Mouse (Mus musculus) midbrain, postnatal 0 days (tissue): Measurements from ENCODE around the gene Abhd16a. TPM values are rescaled to one million over a fixed set of nuclear protein-coding genes. Genes with fewer than 3 reads are reported as not detected.

ENCODE experiments used
- ATAC-seq: fragments of 200-750 bp; cut with Nextera tagmentation; 2 replicates; pipeline ENCODE4 v1.8.0; 2017; ENCODE audit warnings: moderate number of reproducible peaks, mild to moderate bottlenecking, moderate TSS enrichment, moderate library complexity; ENCODE audit not compliant: low FRiP score
- DNase-seq: peaks from one replicate; pipeline ENCODE4 v3.0.0-alpha.2; 2015; ENCODE audit warnings: low spot score
- H3K27ac ChIP-seq: fragments of 300-500 bp; sonication (generic); 2 replicates; pipeline ENCODE4 v1.5.1; 2014; ENCODE audit warnings: low read depth, mild to moderate bottlenecking, low read length, mixed read lengths
- H3K27me3 ChIP-seq: fragments of 300-500 bp; sonication (generic); 2 replicates; pipeline ENCODE4 v1.6.1; 2014; ENCODE audit warnings: low read length, control low read depth, mixed read lengths; ENCODE audit not compliant: insufficient read depth
- H3K36me3 ChIP-seq: fragments of 300-500 bp; sonication (generic); 2 replicates; pipeline ENCODE4 v1.6.1; 2014; ENCODE audit warnings: low read length, control low read depth, mixed read lengths; ENCODE audit not compliant: insufficient read depth
- H3K4me1 ChIP-seq: fragments of 300-500 bp; sonication (generic); 2 replicates; pipeline ENCODE4 v1.6.1; 2014; ENCODE audit warnings: mild to moderate bottlenecking, control low read depth, antibody characterized with exemption, low read length, mixed read lengths; ENCODE audit not compliant: insufficient read depth
- H3K4me2 ChIP-seq: fragments of 300-500 bp; sonication (generic); 2 replicates; pipeline ENCODE4 v1.6.1; 2014; ENCODE audit warnings: low read depth, mild to moderate bottlenecking, low read length, mixed read lengths; ENCODE audit not compliant: poor library complexity, severe bottlenecking
- H3K4me3 ChIP-seq: fragments of 300-500 bp; sonication (generic); 2 replicates; pipeline ENCODE4 v1.5.1; 2014; ENCODE audit warnings: low read depth, mild to moderate bottlenecking, low read length, moderate library complexity
- H3K9ac ChIP-seq: fragments of 300-500 bp; sonication (generic); replicated peaks from 2 replicates; pipeline ENCODE4 v1.6.1; 2014; ENCODE audit warnings: mild to moderate bottlenecking, low read length, moderate library complexity, mixed read lengths; ENCODE audit not compliant: poor library complexity, severe bottlenecking
- H3K9me3 ChIP-seq: fragments of 300-500 bp; sonication (generic); 2 replicates; pipeline ENCODE4 v1.6.1; 2016; ENCODE audit warnings: low read length, control low read depth
- CTCF ChIP-seq: IDR thresholded peaks from 2 replicates; pipeline ENCODE4 v1.5.1; 2016; ENCODE audit warnings: antibody characterized with exemption, mild to moderate bottlenecking
- WGBS: fragments of 180-500 bp; shearing (Covaris S2); extraction: QIAGEN DNeasy Blood & Tissue Kit; methylation state at CpG from one replicate; pipeline ENCODE4 v1.1.7; 2014; 5-methylcytosine and 5-hydroxymethylcytosine counted together
- polyA plus RNA-seq: library from polyadenylated mRNA; unstranded; fragments of >200 nt; fragmentation: Nextera tagmentation; extraction: Ambion mirVana; gene quantifications from 2 replicates; pipeline ENCODE4 v1.2.1, GENCODE M21; 2015
- total RNA-seq: library from RNA; depleted of rRNA; stranded (reverse); fragments of >200 nt; gene quantifications from 2 replicates; pipeline ENCODE4 v1.2.3, GENCODE M21; 2014; rRNA removed

Abhd16a gene
- 98.9 and 151 TPM in 2 replicates for total RNA-seq
- 122 and 128 TPM in 2 replicates for polyA plus RNA-seq

DNA sequence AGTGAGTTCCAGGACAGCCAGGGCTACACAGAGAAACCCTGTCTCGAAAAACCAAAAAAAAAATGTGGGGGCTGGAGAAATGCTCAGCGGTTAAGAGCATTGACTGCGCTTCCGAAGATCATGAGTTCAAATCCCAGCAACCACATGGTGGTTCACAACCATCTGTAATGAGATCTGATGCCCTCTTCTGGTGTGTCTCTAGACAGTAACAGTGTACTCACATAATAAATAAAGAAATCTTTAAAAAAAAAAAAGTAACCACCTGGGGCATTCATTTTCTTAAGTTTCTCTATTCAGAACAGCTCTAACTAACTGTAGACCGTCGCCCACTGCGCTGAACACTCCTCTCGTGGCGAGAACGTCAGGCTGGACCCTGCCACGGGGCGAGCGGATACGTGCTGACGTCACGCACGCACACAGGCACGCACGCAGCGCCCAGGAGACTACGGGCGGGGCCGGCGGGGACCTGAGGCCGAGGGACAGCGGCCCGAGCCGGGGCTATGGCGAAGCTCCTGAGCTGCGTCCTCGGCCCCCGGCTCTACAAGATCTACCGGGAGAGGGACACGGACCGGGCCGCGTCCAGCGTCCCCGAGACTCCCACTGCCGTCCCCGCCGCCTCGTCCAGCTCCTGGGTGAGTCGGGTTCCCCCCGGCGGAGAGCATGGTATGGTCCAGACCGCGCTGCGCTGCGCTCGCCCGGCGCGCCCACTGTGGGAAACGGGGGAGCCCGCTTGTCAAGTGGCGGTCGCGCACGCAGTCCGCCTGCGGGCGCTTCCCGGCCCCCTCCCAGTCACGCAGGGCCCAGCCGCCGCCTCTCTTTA, at the start of gene Abhd16a:
TSS of gene Abhd16a (plus strand) at position 439 of the 820 bp plus-strand sequence.
- TF ChIP-seq CTCF = peak; percentile 22; the same call in 1 of the 2 replicates
- WGBS = 4% methylated on average over 62 of the region's 67 CpGs
- H3K36me3 ChIP-seq = peaks cover 16% of the 10 kb centered on the region
- H3K9ac ChIP-seq = peak within 1 kb of the TSS; percentile 91
- H3K4me2 ChIP-seq = peak within 1 kb of the TSS; percentile 61
- 0 out of 2 replicates have a peak, but pooled peaks cover 4% of the 10 kb centered on the region for H3K4me1 ChIP-seq
- ATAC-seq (peak; percentile 97), DNase-seq (peak; percentile 96)
- H3K9me3 ChIP-seq = no peaks in the 10 kb centered on the region
- H3K27ac ChIP-seq = peak within 1 kb of the TSS; percentile 98
- H3K4me3 ChIP-seq = peak within 1 kb of the TSS; percentile 67
- no peaks in the 10 kb centered on the region for H3K27me3 ChIP-seq

DNA sequence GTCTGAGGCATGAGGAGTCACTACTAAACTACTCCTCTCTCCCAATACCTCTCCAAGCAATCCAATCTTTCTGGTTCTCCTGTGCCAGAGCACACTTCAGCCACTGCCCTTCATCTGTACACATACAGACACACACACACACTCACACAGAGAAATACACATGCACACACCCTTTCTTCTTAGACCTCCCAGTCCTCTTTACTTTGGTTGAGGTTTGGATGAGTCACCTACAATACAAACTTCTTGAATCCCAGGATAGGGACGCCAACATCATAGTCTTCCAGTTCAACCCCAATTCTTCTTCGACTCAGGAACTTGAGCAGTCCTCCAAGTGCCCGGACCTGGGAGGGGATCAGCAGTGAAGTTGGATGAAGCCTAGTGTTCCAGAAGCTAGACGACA, 45.3 kb upstream of the Abhd16a start:
- TF ChIP-seq CTCF = no peak
- no peak overlapping the region for H3K4me3 ChIP-seq
- H3K4me1 ChIP-seq = no peaks in the 10 kb centered on the region; the same call in 1 of the 2 replicates
- H3K27me3 ChIP-seq = no peaks in the 10 kb centered on the region
- H3K4me2 ChIP-seq = no peak overlapping the region
- no peak overlapping the region for H3K27ac ChIP-seq
- 94% methylated on average over 4 of the region's 4 CpGs for WGBS
- H3K9ac ChIP-seq = no peak overlapping the region
- H3K36me3 ChIP-seq = no peaks in the 10 kb centered on the region
- no peaks in the 10 kb centered on the region for H3K9me3 ChIP-seq
- DNase-seq = no peak
- no peak for ATAC-seq

DNA sequence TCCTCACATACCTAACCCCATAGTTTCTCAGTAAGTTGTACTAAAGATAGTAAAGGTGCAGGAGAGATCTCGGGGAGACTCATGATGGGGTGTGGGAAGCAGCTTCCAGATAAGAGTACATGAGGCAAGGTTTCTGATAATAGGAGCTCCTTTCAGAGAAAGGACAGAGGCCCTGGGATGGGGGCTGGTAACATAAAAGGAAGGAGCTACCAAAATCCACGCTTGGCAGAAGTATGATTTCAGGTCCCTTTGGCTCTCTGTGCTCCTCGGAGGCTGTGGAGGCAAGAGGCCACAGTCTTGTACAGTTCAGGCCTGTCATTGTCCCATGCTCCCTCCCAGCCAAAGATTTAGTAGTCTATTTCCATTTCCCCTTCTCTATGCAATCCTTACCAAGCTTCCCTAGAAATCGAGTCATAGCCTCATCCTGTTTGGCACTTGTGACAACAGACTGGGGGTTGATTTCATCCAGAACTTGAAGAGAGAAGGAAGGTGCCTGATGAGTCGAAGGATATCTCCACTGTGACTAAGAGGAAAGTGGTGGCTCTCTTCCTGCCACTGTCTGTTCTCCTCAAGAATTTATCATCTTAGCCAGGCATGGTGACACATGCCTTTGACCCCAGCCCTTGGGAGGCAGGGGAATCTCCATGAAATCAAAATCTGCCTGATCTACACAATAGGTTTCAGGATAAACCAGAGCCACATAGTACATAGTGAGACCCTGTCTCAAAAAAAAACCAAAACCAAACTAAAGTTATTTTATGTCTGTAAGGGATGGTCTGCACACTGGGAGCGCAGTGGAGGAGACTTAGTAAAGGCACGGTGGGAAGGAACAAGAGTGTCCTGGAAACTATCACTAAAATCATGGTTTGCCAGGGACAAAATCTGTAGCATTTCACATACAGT, 43.9 kb upstream of the Abhd16a start:
- Histone ChIP-seq H3K4me3 (no peak overlapping the region; the same call in 1 of the 2 replicates), H3K9ac (peak overlapping the region; percentile 77; the same call in 1 of the 2 replicates), H3K27me3 (no peaks in the 10 kb centered on the region), H3K4me1 (no peaks in the 10 kb centered on the region; the same call in 1 of the 2 replicates), H3K36me3 (no peaks in the 10 kb centered on the region), H3K27ac (no peak overlapping the region), H3K4me2 (peak overlapping the region; percentile 98), H3K9me3 (no peaks in the 10 kb centered on the region)
- 84% methylated on average over 7 of the region's 7 CpGs for WGBS
- TF ChIP-seq CTCF = no peak
- no peak for ATAC-seq
- no peak for DNase-seq

DNA sequence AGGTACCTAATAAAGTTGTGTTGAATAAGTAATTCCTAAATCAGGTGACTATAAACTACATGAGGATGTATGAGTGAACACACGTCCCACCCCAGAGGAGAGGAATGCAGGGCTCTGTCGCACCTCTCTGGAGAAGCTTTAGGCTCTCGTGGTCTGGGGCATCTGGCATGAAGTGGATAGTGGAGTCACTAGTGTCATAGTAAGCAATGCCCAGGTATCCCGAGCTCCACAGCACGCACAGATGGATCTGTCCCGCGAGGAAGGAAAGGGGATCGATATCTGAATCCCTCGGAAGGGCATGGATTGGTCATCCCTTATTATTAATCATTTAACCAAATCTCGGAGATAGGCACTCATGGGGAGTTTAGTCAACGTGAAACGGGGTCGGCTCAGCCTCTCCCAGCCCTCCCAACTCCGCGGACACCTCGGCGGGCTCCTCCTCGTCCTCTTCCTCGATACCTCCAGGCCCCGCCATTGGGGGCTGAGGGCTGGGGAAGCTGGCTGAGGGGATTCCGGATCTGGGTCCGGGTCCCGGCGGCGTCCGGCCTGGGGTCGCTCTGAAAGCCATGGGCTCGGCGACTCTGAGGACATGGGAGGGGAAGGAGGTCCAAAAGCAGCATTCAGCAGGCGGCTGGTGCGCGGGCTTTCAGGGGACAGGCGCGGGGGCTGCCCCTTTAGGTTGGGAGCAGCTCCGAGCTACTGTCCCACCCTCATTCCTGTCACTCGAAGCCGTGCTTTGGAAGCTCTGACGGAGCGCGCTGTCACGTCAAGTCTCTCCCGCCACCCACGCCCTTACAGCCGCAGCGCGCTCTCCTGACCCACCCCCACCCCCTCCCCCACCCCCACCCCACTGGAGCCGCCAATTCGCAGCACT, 43.0 kb upstream of the Abhd16a start:
- Histone ChIP-seq H3K36me3 (no peaks in the 10 kb centered on the region), H3K9ac (peak overlapping the region; percentile 77), H3K27me3 (no peaks in the 10 kb centered on the region), H3K4me1 (no peaks in the 10 kb centered on the region; the same call in 1 of the 2 replicates), H3K4me3 (peak overlapping the region; percentile 59), H3K4me2 (peak overlapping the region; percentile 98), H3K27ac (peak overlapping the region; percentile 47; the same call in 1 of the 2 replicates), H3K9me3 (no peaks in the 10 kb centered on the region)
- ATAC-seq (peak; percentile 17), DNase-seq (no peak)
- TF ChIP-seq CTCF = no peak
- WGBS = 6% methylated on average over 39 of the region's 48 CpGs
